ENCODE assay signal across 7 mouse cellular contexts in genomic region chr1:194620245-194620991, GRCm38 (mm10). TPM values are rescaled to one million over a fixed set of nuclear protein-coding genes. Genes with fewer than 3 reads are reported as not detected.
A peak's percentile ranks its signal among the peaks of the same experiment; 100 is the strongest.
DNase-seq lines count a peak whose midpoint lies in the region; ATAC-seq and TF ChIP-seq lines count a peak whose summit lies in the region.

No protein-coding gene starts in this region.

- ATAC-seq in hindbrain, embryonic 14.5 days (ENCODE audit: low FRiP score) = peak; percentile 38
- peak; percentile 52 for ATAC-seq in limb, embryonic 12.5 days (ENCODE audit: insufficient number of reproducible peaks, insufficient read depth, low FRiP score, low TSS enrichment, low read depth)

- H3K4me2 ChIP-seq in hindbrain, embryonic 14.5 days (replicated peaks) = peak overlapping the region; percentile 76
- H3K4me2 ChIP-seq in limb, embryonic 12.5 days = peak overlapping the region; percentile 98

- DNase-seq in adrenal gland, adult 2 months = peak; percentile 81
- peak; percentile 74 to 77 for DNase-seq in cerebellum, postnatal 14 days
- DNase-seq in gastrocnemius, adult 2 months = peak; percentile 81
- peak; percentile 63 for DNase-seq in hindbrain, embryonic 14.5 days (ENCODE audit: low spot score)
- peak; percentile 74 for DNase-seq in midbrain, embryonic 10.5 days (ENCODE audit: low spot score)

- H3K27me3 ChIP-seq in hindbrain, embryonic 14.5 days (ENCODE audit: control insufficient read depth, insufficient read depth, low read length) = no peaks in the 10 kb centered on the region
- H3K27me3 ChIP-seq in limb, embryonic 12.5 days = peaks cover 31% of the 10 kb centered on the region
- H3K27me3 ChIP-seq in midbrain, embryonic 10.5 days (ENCODE audit: low read depth, poor library complexity, severe bottlenecking) = peaks cover 12% of the 10 kb centered on the region; the same call in 1 of the 2 replicates
- H3K27me3 ChIP-seq in small intestine, adult 2 months (ENCODE audit: control insufficient read depth, insufficient read depth, low read length) = no peaks in the 10 kb centered on the region

- no peaks in the 10 kb centered on the region for H3K9me3 ChIP-seq in hindbrain, embryonic 14.5 days (ENCODE audit: control insufficient read depth, low read length)
- H3K9me3 ChIP-seq in limb, embryonic 12.5 days = no peaks in the 10 kb centered on the region
- H3K9me3 ChIP-seq in midbrain, embryonic 10.5 days (replicated peaks) = no peaks in the 10 kb centered on the region

- no peak; the same call in 1 of the 2 replicates for TF ChIP-seq POLR2A in small intestine, adult 2 months (IDR thresholded peaks at IDR 0.05; ENCODE audit: low read depth, low read length)

- H3K9ac ChIP-seq in hindbrain, embryonic 14.5 days = peak overlapping the region; percentile 96
- peak overlapping the region; percentile 71 for H3K9ac ChIP-seq in limb, embryonic 12.5 days (replicated peaks)

- under 1% methylated on average over 55 of the region's 56 CpGs for WGBS in hindbrain, embryonic 14.5 days
- WGBS in limb, embryonic 12.5 days = under 1% methylated on average over 55 of the region's 56 CpGs
- WGBS in midbrain, embryonic 10.5 days = 0% methylated on average over 56 of the region's 56 CpGs
- WGBS in small intestine, adult 2 months = under 1% methylated on average over 56 of the region's 56 CpGs

- H3K27ac ChIP-seq in gastrocnemius, adult 2 months = peak overlapping the region; percentile 97
- peak overlapping the region; percentile 91 for H3K27ac ChIP-seq in hindbrain, embryonic 14.5 days
- H3K27ac ChIP-seq in limb, embryonic 12.5 days = peak overlapping the region; percentile 56; the same call in 1 of the 2 replicates
- peak overlapping the region; percentile 88 for H3K27ac ChIP-seq in midbrain, embryonic 10.5 days (replicated peaks)
- peak overlapping the region; percentile 76 for H3K27ac ChIP-seq in small intestine, adult 2 months (ENCODE audit: insufficient read depth, low read depth, low read length)

- no peak for TF ChIP-seq CTCF in gastrocnemius, adult 2 months (IDR thresholded peaks at IDR 0.05)
- no peak for TF ChIP-seq CTCF in small intestine, adult 2 months (IDR thresholded peaks at IDR 0.05; ENCODE audit: extremely low read depth, insufficient read length, insufficient replicate concordance, low read depth, low read length)

- H3K36me3 ChIP-seq in hindbrain, embryonic 14.5 days (replicated peaks; ENCODE audit: control insufficient read depth, insufficient read depth) = no peaks in the 10 kb centered on the region
- no peaks in the 10 kb centered on the region for H3K36me3 ChIP-seq in limb, embryonic 12.5 days
- no peaks in the 10 kb centered on the region for H3K36me3 ChIP-seq in midbrain, embryonic 10.5 days
- H3K36me3 ChIP-seq in small intestine, adult 2 months (ENCODE audit: control insufficient read depth, insufficient read depth, low read length) = no peaks in the 10 kb centered on the region

- intact Hi-C loops in gastrocnemius, adult 2 months (cut with DNase I) = no loop called here

- peak overlapping the region; percentile 84 for H3K4me3 ChIP-seq in gastrocnemius, adult 2 months
- H3K4me3 ChIP-seq in hindbrain, embryonic 14.5 days (replicated peaks; ENCODE audit: low read length) = peak overlapping the region; percentile 79
- peak overlapping the region; percentile 73 for H3K4me3 ChIP-seq in limb, embryonic 12.5 days (replicated peaks)
- H3K4me3 ChIP-seq in midbrain, embryonic 10.5 days = peak overlapping the region; percentile 90
- H3K4me3 ChIP-seq in small intestine, adult 2 months (ENCODE audit: low read depth, low read length) = peak overlapping the region; percentile 93

- peaks cover 41% of the 10 kb centered on the region for H3K4me1 ChIP-seq in hindbrain, embryonic 14.5 days (replicated peaks; ENCODE audit: control insufficient read depth, insufficient read depth, low read length)
- peaks cover 22% of the 10 kb centered on the region; the same call in 1 of the 2 replicates for H3K4me1 ChIP-seq in limb, embryonic 12.5 days (replicated peaks)
- H3K4me1 ChIP-seq in midbrain, embryonic 10.5 days = peaks cover 73% of the 10 kb centered on the region
- H3K4me1 ChIP-seq in small intestine, adult 2 months (ENCODE audit: control insufficient read depth, insufficient read depth, insufficient read length, low read length) = peaks cover 17% of the 10 kb centered on the region; the same call in 1 of the 2 replicates

RNA-seq across cellular contexts. Expression of gene Plxna2, which starts 2.4 kb away (rescaled TPM):
- total RNA-seq in adrenal gland, adult 2 months (2021) = 1 to 10 TPM; 8.6 to 9.1 TPM
- polyA plus RNA-seq in adrenal gland, adult 2 months (2012; rRNA removed) = 2.6 and 3.6 TPM in 2 replicates
- total RNA-seq in gastrocnemius, adult 2 months (2021) = 10 to 100 TPM in 1 of 2 experiments, 1 to 10 TPM in 1; 6.6 to 13.2 TPM
- polyA plus RNA-seq in hindbrain, embryonic 14.5 days (2014; fragmentation: Nextera tagmentation; extraction: Ambion mirVana) = 44.4 and 48.3 TPM in 2 replicates
- polyA plus RNA-seq in limb, embryonic 12.5 days (2016; fragmentation: Nextera tagmentation; extraction: Ambion mirVana) = 4.3 and 5.5 TPM in 2 replicates
- polyA plus RNA-seq in midbrain, embryonic 10.5 days (2016; fragmentation: Nextera tagmentation; extraction: Ambion mirVana) = 9.2 and 11.2 TPM in 2 replicates
- 5.5 and 8.9 TPM in 2 replicates for polyA plus RNA-seq in small intestine, adult 2 months (2012; rRNA removed)

Comparison
In these comparisons a context has a peak if more than half of its experiments do, and no peak if none do; other contexts are left out.
1. Peak in every context shown above with its lines: DNase-seq, ATAC-seq, H3K4me3 ChIP-seq and H3K27ac ChIP-seq.